Mouse (Mus musculus) erythroblast, embryonic 14.5 days (primary cell): ENCODE results near the gene Mdc1. TPM values are rescaled to one million over a fixed set of nuclear protein-coding genes. Genes with fewer than 3 reads are reported as not detected.

ENCODE experiments used
- H3K27me3 ChIP-seq: 2 replicates; pipeline ENCODE4 v1.6.1; 2012; ENCODE audit warnings: inconsistent platforms; ENCODE audit not compliant: control insufficient read depth
- H3K36me3 ChIP-seq: 2 replicates; pipeline ENCODE4 v1.6.1; 2012; ENCODE audit warnings: mild to moderate bottlenecking, inconsistent platforms; ENCODE audit not compliant: control insufficient read depth
- H3K4me1 ChIP-seq: 2 replicates; pipeline ENCODE4 v1.6.1; 2012; ENCODE audit warnings: inconsistent platforms; ENCODE audit not compliant: control insufficient read depth
- H3K4me3 ChIP-seq: replicated peaks from 2 replicates; pipeline ENCODE3; 2012; ENCODE audit warnings: moderate library complexity, mild to moderate bottlenecking, inconsistent platforms
- H3K9me3 ChIP-seq: 2 replicates; pipeline ENCODE4 v1.6.1; 2012; ENCODE audit warnings: low read length, inconsistent platforms, mixed read lengths; ENCODE audit not compliant: control insufficient read depth
- GATA1 ChIP-seq: IDR thresholded peaks from 2 replicates; pipeline ENCODE4 v1.6.1; 2012; ENCODE audit warnings: low read length, inconsistent platforms, mixed read lengths
- TAL1 ChIP-seq: IDR thresholded peaks from 3 replicates; pipeline ENCODE4 v1.6.1; 2012; ENCODE audit warnings: low read length, inconsistent platforms, mixed read lengths
- polyA plus RNA-seq: library from polyadenylated mRNA; stranded (reverse); fragments of >175 nt; gene quantifications from 2 replicates; pipeline ENCODE4 v1.2.3, GENCODE M21; 2012

Mdc1 gene
- polyA plus RNA-seq, 1 experiment = 1.1 TPM

DNA sequence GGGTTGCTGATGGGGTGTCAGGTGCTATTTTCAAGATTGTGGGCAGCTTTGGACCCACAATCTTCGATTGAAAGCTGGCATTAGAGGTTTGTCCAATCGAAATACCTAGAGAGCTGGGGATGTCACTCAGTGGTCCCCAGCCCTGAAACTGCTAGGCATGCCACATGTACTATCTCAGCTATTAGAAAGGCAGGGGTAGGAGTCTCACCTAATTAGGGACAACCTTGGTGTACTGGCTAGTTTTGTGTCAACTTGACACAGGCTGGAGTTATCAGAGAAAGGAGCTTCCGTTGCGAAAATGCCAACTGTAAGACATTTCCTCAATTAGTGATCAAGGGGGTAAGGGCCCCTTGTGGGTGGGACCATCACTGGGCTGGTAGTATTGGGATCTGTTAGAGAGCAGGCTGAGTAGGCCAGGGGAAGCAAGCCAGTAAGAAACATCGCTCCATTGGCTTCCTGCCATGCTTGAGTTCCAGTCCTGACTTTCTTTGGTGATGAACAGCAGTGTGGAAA is 8.0 kb upstream of the Mdc1 start:
- Histone ChIP-seq H3K4me1 (peaks cover 64% of the 10 kb centered on the region), H3K9me3 (no peaks in the 10 kb centered on the region; the same call in 1 of the 2 replicates), H3K4me3 (no peak overlapping the region), H3K36me3 (peaks cover 89% of the 10 kb centered on the region), H3K27me3 (no peaks in the 10 kb centered on the region; the same call in 1 of the 2 replicates)
- TF ChIP-seq TAL1 = no peak
- no peak for TF ChIP-seq GATA1

DNA sequence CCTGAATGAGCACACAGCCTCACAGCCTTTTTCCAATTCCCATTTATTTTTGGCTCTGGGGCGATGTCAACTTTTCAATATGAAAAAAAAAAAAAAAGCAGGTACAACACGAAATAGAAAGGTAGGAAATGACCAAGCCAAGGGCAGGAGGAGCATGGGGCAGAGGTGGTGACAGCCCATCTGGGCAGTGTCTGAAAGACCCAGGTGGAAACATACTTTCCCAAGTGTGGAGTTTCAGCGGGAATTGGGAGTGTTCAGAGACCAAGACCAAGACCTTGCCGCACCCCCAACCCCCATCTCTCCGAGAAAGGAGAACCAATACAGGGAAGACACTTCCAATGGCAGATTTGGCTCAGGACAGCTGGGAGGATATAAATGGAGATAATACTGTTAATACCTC is 7.4 kb upstream of the Mdc1 start:
- Histone ChIP-seq H3K27me3 (no peaks in the 10 kb centered on the region; the same call in 1 of the 2 replicates), H3K9me3 (no peaks in the 10 kb centered on the region; the same call in 1 of the 2 replicates), H3K4me3 (no peak overlapping the region), H3K36me3 (peaks cover 85% of the 10 kb centered on the region), H3K4me1 (peaks cover 70% of the 10 kb centered on the region)
- TF ChIP-seq TAL1 (no peak), GATA1 (no peak)

DNA sequence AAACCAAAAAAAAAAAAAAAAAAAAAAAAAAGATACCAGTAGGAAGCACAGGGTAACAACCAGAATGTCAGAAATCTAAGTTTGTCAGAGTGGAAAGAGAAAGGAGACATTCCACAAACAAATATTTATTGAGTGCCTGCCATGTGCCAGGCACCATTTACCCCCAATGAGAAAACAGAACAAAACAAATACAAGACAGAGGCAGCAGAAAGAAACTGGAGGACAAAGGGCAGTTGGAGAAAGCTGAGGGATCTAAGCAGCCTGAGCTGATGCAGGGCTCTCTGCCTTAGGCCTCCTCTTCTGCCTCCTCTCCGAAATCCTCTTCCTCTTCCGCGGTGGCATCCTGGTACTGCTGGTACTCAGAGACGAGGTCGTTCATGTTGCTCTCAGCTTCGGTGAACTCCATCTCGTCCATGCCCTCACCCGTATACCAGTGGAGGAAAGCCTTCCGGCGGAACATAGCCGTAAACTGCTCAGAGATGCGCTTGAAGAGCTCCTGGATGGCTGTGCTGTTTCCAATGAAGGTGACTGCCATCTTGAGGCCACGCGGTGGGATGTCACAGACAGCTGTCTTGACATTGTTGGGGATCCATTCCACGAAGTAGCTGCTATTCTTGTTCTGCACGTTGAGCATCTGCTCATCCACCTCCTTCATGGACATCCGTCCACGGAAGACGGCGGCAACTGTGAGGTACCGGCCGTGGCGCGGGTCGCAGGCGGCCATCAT is 6.5 kb upstream of the Mdc1 start:
- no peaks in the 10 kb centered on the region; the same call in 1 of the 2 replicates for H3K27me3 ChIP-seq
- no peaks in the 10 kb centered on the region; the same call in 1 of the 2 replicates for H3K9me3 ChIP-seq
- H3K36me3 ChIP-seq = peaks cover 77% of the 10 kb centered on the region
- TF ChIP-seq TAL1 (no peak), GATA1 (no peak)
- H3K4me1 ChIP-seq = peaks cover 74% of the 10 kb centered on the region
- peak overlapping the region; percentile 78 for H3K4me3 ChIP-seq

DNA sequence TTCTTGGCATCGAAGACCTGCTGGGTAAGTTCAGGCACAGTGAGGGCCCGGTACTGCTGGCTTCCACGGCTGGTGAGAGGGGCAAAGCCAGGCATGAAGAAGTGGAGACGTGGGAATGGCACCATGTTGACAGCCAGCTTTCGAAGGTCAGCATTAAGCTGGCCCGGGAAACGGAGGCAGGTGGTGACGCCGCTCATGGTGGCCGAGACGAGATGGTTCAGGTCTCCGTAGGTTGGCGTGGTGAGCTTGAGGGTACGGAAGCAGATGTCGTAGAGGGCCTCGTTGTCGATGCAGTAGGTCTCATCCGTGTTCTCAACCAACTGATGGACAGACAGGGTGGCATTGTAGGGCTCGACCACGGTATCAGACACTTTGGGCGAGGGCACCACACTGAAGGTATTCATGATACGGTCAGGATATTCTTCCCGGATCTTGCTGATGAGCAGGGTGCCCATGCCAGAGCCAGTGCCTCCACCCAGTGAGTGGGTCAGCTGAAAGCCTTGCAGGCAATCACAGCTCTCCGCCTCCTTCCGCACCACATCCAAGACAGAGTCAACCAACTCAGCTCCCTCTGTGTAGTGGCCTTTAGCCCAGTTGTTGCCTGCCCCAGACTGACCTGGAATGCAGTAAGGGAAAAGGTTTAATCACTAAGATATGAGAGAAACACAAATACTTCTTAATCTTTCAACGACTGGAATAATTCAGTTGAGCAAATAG is 5.7 kb upstream of the Mdc1 start:
- Histone ChIP-seq H3K4me3 (peak overlapping the region; percentile 78), H3K36me3 (peaks cover 69% of the 10 kb centered on the region), H3K27me3 (no peaks in the 10 kb centered on the region; the same call in 1 of the 2 replicates), H3K9me3 (no peaks in the 10 kb centered on the region; the same call in 1 of the 2 replicates), H3K4me1 (peaks cover 74% of the 10 kb centered on the region)
- no peak for TF ChIP-seq TAL1
- TF ChIP-seq GATA1 = no peak

DNA sequence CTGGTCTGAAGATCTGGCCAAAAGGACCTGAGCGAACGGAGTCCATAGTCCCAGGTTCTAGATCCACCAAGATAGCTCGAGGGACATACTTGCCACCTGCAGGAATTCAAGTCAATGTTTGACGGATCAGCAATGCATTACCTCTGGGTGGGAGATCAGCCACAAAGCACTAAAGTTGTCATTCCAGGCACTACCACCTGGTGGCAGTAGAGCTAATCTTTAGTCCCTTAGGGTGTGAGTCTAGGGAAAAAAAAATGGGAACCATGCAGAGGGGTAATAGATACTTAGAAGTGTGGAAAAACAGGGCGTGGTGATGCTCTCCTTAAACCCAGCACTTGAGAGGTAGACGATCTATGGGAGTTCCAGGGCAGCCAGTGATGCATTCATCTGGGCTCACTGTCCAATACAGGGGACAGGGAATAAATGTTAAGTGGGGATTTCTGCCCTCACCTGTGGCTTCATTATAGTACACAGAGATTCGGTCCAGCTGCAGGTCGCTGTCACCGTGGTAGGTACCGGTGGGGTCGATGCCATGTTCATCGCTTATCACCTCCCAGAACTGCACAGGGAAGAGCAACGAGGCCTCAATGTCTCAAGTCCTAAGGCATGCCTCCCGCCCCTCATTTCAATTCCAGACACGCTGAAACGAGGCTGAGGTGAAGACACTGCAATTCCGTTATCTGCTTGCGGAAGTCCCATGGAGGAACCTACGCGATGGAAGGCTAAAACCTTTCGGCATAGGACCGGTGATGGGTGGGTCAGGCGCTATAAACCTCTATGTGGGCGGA is 4.9 kb upstream of the Mdc1 start:
- H3K4me1 ChIP-seq = peaks cover 70% of the 10 kb centered on the region

DNA sequence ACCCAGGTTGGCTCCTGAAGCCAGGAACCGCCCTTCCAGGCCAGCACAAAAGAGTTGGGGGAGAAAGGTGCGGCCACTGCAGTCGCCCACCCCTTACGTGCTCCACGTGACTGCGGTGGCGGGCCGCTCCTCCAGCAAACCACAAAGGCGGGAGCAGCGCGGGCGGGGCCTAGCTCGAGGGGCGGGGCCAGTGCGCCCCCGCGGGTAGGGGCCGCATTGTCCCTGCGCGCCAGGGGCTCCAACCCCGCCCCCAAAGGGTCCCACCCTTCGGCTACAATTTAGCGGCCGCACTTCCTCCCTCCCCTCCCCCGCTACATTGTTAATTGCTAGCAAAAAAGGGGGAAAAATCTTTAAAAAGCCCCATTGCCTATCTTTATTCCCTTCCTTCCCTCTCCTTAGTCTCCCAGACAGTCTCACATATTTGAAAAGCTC is 4.3 kb upstream of the Mdc1 start:
- no peaks in the 10 kb centered on the region; the same call in 1 of the 2 replicates for H3K9me3 ChIP-seq
- peaks cover 74% of the 10 kb centered on the region for H3K4me1 ChIP-seq
- TF ChIP-seq TAL1 = no peak
- no peak for TF ChIP-seq GATA1
- H3K4me3 ChIP-seq = peak overlapping the region; percentile 78
- peaks cover 55% of the 10 kb centered on the region for H3K36me3 ChIP-seq
- H3K27me3 ChIP-seq = no peaks in the 10 kb centered on the region; the same call in 1 of the 2 replicates

More for the DNA sequence above, 4.9 kb upstream of the Mdc1 start:
- Histone ChIP-seq H3K36me3 (peaks cover 61% of the 10 kb centered on the region), H3K4me3 (peak overlapping the region; percentile 78), H3K27me3 (no peaks in the 10 kb centered on the region; the same call in 1 of the 2 replicates), H3K9me3 (no peaks in the 10 kb centered on the region; the same call in 1 of the 2 replicates)
- TF ChIP-seq GATA1 (no peak; the same call in 1 of the 2 replicates), TAL1 (no peak)

- no peak for TF ChIP-seq GATA1
- H3K9me3 ChIP-seq = no peaks in the 10 kb centered on the region; the same call in 1 of the 2 replicates
- H3K27me3 ChIP-seq = no peaks in the 10 kb centered on the region; the same call in 1 of the 2 replicates
- peak overlapping the region; percentile 78 for H3K4me3 ChIP-seq
- H3K36me3 ChIP-seq = peaks cover 50% of the 10 kb centered on the region
- peaks cover 76% of the 10 kb centered on the region for H3K4me1 ChIP-seq
These were observed 3.8 kb upstream of the Mdc1 start for GRCm38 (mm10) chr17:35837487-35837886.

GRCm38 (mm10) chr17:35838122-35838544 is 3.2 kb upstream of the Mdc1 start, which contains the start of gene Tubb5:
TSS of gene Tubb5 (minus strand) at chr17:35838306.
- peaks cover 77% of the 10 kb centered on the region for H3K4me1 ChIP-seq
- no peaks in the 10 kb centered on the region; the same call in 1 of the 2 replicates for H3K27me3 ChIP-seq
- no peaks in the 10 kb centered on the region; the same call in 1 of the 2 replicates for H3K9me3 ChIP-seq
- TF ChIP-seq TAL1 = no peak
- TF ChIP-seq GATA1 = no peak
- peaks cover 48% of the 10 kb centered on the region for H3K36me3 ChIP-seq
- H3K4me3 ChIP-seq = peak within 1 kb of the TSS; percentile 78
